Mouse (Mus musculus) CH12.LX (cell line): Measurements from ENCODE around the gene Itpr3.

Experiments used
- CTCF ChIP-seq, 2 experiments: IDR thresholded peaks in 1 of 2; conservative IDR thresholded peaks in 1 of 2; 2 replicates each; pipeline ENCODE4 v1.5.1; 2011 to 2012; ENCODE audit warnings: low read depth in 2 of 2, low read length in 2 of 2, improper control_type of control experiment in 1 of 2, inconsistent platforms in 1 of 2, mild to moderate bottlenecking in 1 of 2, moderate library complexity in 1 of 2
- E2F4 ChIP-seq: IDR thresholded peaks from 2 replicates; pipeline ENCODE4 v1.6.1; 2011; ENCODE audit warnings: low read depth, low read length, improper control_type of control experiment; ENCODE audit not compliant: insufficient replicate concordance
- EP300 ChIP-seq: IDR thresholded peaks from 2 replicates; pipeline ENCODE4 v1.6.1; 2011; ENCODE audit warnings: low read length, improper control_type of control experiment
- TCF12 ChIP-seq: IDR thresholded peaks from 2 replicates; pipeline ENCODE4 v1.6.1; 2014; ENCODE audit warnings: low read depth, mild to moderate bottlenecking, inconsistent platforms, low read length, improper control_type of control experiment
- ZMIZ1 ChIP-seq: IDR thresholded peaks from 2 replicates; pipeline ENCODE4 v1.6.1; 2012; ENCODE audit warnings: low read depth, mild to moderate bottlenecking, inconsistent platforms, low read length, improper control_type of control experiment

GRCm38 (mm10) chr17:27132238-27132637 lies 75.1 kb downstream of the Itpr3 start:
- TF ChIP-seq TCF12 (no peak), CTCF (conservative IDR thresholded peaks at IDR 0.05 in 1 of 2, IDR thresholded peaks at IDR 0.05 in 1 of 2; ENCODE audit: low read depth in 2 of 2, low read length in 2 of 2) (no peak), EP300 (no peak), ZMIZ1 (no peak), E2F4 (no peak)
